Mouse (Mus musculus) heart, postnatal 4 days (tissue): ENCODE measurements at regions not wholly inside any gene's neighbourhood (a gene's known extent, or its start where the extent isn't known, plus 50 kb on each side); places are given as distances from the start of the nearest gene placed in this dataset.

ENCODE experiments used
- DNase-seq: peaks from one replicate; pipeline ENCODE4 v3.0.0; 2021
- microRNA-seq, 2 experiments: library from miRNA; unstranded; fragments of <30 nt; microRNA quantifications; one replicate each; pipeline ENCODE4 v1.2.0; 2021 to 2022

- DNase-seq = no peak
These were observed 747.8 kb downstream of the Slitrk6 start for GRCm38 (mm10) chr14:110007159-110007558.

- no peak for DNase-seq
These were observed 769.9 kb downstream of the Slitrk6 start for GRCm38 (mm10) chr14:109985026-109985425.

- DNase-seq = no peak
These were observed 796.9 kb downstream of the Slitrk6 start for GRCm38 (mm10) chr14:109958008-109958407.

GRCm38 (mm10) chr14:109941944-109942343 lies 813.0 kb downstream of the Slitrk6 start:
- DNase-seq = no peak

GRCm38 (mm10) chr14:109941162-109941561 lies 813.8 kb downstream of the Slitrk6 start:
- DNase-seq = no peak

- DNase-seq = no peak
These were observed 817.5 kb downstream of the Slitrk6 start for GRCm38 (mm10) chr14:109937432-109937831.

- no peak for DNase-seq
These were observed 826.0 kb downstream of the Slitrk6 start for GRCm38 (mm10) chr14:109928977-109929376.

- DNase-seq = no peak
These were observed 863.1 kb downstream of the Slitrk6 start for GRCm38 (mm10) chr14:109891896-109892165.

- DNase-seq = no peak
These were observed 863.6 kb downstream of the Slitrk6 start for GRCm38 (mm10) chr14:109891151-109891895.

GRCm38 (mm10) chr14:109876950-109877663 lies 877.8 kb downstream of the Slitrk6 start:
- DNase-seq = no peak

- DNase-seq = peak; percentile 28
These were observed 880.7 kb downstream of the Slitrk6 start for GRCm38 (mm10) chr14:109874230-109874629.

GRCm38 (mm10) chr14:109840354-109841104 lies 914.4 kb downstream of the Slitrk6 start:
- no peak for DNase-seq

- no peak for DNase-seq
These were observed 888.7 kb upstream of the Slitrk1 start for GRCm38 (mm10) chr14:109802522-109803126.

GRCm38 (mm10) chr14:109772246-109772645 lies 858.3 kb upstream of the Slitrk1 start:
- DNase-seq = no peak

- DNase-seq = no peak
These were observed 846.9 kb upstream of the Slitrk1 start for GRCm38 (mm10) chr14:109760892-109761291.

Small RNAs in the stretch of these regions (microRNA-seq; reads per million reads assigned to microRNA genes)
- gene Gm24369 = 0 reads per million in 2 experiments
